Mouse (Mus musculus) lung, postnatal 36 days (tissue): ENCODE results near the gene Riok2.
A peak's percentile ranks its signal among the peaks of the same experiment; 100 is the strongest.
"Not testable (repeated sequence)": the region's sequence is repeated elsewhere in the genome, so short reads cannot be mapped to it uniquely, and the experiment has no call there.

ENCODE experiments used
- DNase-seq: peaks from one replicate; pipeline ENCODE4 v3.0.0; 2022; ENCODE audit warnings: mixed read lengths

Riok2 gene

DNA sequence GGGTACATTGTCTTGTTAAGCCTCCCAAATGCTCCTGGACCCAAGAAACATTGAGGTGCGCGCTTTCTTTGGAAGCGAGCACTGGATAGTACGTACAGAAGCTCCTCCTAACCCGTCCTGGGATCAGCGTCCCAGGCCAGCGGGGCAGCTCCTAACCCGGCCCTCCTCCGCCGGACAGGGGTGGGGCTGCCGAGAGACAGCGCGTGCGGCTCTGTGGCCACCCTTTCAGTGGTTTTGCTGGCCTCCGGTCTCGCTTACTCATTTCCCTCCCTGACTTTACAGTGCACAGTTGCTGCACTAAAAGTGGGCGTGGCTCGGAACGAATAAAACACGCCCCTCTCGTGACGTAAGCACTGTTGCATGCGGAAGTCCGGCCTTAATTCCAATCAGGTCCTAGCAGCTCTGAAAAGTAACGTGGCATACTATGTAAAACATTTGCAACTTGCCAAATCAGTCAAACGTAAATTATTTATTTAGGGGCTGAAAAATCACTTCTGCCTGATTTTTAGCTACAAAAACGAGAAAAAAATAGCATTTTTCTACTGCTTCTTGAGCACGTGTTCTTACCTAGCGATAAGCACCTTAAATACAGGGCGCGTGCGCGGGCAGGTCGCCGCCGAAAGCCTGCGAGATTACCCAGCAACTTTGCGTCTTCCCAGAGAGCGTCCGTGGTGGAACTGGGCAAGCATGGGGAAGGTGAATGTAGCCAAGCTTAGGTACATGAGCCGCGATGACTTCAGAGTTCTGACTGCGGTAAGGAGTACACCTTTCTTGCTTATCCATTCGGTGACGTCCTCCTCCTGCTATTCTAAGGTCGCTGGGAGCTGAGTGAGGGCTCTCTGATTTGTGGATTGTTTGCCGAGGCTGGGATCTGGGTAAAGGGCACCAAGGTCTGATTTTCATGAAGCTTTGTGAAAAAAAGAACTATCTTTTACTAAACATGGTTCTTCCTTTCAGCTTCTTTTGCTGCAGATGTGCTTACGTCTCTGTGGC, at the start of gene Riok2:
Riok2 (plus strand) TSS at position 392 of the 993 bp plus-strand sequence.
- peak; percentile 100 for DNase-seq

DNA sequence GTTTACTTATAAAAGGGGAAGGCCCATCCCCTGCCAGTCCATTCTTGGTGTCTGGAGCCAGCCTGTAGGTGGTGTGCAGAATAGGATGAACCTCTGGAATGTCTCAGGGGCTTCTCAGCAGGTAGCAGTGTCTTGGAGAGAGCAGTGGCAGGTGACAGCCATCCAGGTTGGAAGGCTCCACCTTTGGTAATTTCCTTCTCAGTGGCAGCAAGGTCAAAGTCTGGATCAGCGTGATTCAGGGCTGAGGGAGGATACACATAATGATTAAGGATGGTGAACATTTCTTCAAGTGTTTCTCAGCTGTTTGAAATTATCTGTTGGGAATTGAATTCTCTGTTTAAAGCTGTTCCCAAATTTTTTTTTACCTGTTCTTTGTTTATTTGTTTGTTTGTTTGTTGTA, 48.1 kb upstream of the Riok2 start:
- not testable (repeated sequence) for DNase-seq

DNA sequence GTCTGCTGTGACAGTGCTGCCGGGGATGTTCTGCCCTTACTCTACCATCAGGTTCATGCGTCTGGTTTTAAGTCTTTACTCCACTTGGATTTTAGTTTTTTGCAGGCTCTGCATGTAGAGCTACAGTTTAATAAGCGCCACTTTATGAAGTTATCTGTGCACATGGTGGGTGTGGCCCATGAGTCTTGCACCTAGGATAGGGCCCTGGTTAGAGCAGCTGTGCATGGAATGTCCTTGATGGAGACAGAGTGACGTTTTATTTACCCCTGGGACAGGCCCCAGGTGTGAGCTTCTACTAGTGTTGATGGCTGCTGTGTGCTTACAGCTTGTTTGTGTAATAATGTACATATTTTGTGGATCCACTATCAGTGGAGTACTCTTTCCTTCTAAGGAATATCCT, 47.5 kb upstream of the Riok2 start:
- DNase-seq, result no peak

DNA sequence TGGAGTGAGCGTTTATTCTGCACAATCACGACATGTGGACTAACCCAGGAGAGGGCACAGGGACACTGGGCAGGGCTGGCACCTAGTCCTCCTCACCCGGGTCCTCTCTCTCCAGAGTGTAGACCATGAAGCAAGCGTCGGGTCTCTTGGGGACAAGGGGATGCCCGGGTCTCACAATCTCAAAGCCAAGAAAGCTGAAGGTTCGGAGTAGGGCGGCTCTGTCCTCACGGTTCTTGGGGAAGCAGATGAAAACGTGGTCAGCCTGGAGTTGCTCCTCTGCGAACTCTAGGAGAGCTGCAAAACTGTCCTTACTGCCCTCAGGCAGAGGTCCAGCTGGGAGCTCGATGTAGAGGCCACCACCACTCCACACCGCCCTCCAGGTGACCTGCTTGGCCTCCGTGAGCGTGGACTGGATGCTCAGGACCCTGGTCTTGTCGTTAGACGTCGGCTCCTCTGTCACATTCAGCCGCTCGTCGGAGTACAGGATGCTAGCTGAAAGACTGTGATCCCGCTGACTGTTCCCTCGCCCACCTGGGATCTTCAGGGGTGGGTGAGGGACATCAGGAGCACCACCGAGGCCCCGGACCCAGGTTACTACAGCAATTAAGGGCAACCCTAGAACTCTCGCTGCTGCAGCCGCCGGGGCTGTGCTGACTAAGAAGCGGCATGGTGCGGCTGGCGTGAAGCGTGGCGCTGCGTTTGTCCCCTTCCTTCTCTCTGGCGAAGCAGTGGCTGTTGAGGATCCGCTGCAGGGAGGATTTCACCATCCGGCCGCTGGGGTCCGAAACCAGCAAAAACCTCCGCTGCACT, 28.5 kb upstream of the Riok2 start:
- not testable (repeated sequence) for DNase-seq

DNA sequence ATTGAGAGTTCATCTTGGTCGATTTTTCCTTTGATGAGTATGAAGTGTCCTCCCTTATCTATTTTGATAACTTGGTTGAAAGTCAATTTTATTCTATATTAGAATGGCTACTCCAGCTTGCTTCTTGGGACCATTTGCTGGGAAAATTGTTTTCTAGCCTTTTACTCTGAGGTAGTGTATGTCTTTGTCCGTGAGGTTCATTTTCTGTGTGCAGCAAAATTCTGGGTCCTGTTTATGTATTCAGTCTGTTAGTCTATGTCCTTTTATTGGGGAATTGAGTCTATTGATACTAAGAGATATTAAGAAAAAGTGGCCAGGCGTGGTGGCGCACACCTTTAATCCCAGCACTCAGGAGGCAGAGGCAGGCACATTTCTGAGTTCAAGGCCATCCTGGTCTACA, 27.8 kb upstream of the Riok2 start:
- not testable (repeated sequence) for DNase-seq

DNA sequence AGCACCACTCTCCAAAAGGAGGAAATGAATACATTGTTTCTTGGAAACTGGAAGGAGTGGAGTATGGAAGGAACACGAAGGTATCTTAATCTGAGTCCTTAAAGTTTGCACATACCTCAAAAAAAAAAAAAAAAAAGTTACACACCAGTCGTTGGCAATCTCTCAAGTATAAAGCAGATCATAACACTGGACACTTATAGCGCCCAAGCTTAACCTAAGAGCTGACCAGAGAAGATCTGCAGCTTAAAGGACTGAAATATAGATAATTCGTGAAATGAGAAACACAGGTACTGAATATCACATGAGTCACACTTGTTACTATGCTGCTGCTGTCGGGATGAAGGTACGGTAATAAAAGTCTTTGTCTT, 575 bp upstream of the Riok2 start:
- no peak for DNase-seq

DNA sequence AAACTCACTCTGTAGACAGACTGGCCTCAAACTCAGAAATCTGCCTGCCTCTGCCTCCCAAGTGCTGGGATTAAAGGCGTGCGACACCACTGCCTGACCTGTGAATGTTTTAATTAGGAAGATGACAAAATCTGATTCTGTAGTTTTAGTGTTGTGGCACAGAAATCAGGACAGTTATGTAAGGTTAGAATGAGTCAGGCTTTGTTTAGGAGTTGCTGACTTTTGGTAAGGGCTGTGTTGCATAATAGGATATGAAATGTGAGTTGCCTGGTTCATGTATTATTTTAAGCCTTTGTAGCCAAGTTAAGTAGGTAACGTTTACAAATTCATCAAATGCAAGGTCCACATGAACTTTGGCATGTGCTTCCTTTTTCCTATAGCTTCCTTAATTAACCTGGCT, 1.5 kb downstream of the Riok2 start:
- no peak for DNase-seq

DNA sequence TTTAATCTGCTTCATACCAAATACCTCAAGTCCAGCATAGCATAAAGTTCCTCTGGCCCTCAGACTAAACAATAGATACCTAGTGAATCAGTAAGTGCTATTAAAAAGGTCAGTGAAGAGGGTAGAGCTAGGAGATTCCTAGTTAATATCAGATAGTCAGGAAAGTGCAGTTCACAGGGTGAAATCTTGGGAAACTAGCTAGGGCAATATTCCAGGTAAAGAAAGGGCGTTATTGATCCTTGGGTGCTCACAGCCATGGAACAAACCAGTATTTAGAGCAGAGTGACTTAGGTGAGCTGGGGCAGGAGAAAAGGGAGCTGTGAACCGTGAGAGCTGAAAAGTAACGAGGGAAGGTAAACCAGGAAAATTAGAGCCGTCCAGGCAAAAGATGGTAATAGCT, 9.6 kb downstream of the Riok2 start:
- no peak for DNase-seq

DNA sequence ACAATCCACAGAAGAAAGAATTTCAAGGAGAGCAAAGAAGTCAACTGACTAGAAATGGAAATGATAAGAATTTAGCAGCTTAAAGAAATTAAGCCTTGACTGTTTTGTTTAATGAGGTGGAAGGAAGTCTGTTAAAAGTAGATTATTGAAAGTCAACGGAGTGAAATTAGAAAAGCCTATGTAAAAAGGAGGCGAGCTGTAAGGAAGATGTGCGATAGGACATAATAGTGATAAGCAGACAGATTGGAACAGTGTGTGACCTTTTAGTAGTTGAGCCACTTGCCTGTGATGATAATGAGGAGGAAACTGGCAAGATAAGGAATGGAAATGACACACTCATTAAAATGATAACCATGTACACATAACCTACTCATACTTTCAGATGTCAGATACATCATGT, 10.4 kb downstream of the Riok2 start:
- DNase-seq, result no peak

DNA sequence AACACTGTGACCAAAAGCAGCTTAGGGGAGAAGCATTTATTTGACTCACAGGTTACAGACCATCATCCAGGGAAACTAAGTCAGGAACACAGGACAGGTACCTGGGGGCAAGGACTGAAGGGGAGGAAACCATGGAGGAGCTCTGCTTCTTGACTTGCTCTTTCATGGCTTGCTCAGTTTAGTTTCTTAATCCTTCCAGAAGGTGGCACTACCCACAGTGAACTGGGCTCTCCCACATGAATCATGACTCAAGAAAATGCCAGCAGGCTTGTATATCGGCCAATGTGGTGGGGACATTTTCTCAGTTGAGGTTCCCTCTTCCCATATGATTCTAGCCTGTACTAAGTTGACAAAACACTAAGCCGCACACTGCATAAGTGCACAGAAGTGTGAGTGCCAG, 12.0 kb downstream of the Riok2 start:
- DNase-seq, result no peak

DNA sequence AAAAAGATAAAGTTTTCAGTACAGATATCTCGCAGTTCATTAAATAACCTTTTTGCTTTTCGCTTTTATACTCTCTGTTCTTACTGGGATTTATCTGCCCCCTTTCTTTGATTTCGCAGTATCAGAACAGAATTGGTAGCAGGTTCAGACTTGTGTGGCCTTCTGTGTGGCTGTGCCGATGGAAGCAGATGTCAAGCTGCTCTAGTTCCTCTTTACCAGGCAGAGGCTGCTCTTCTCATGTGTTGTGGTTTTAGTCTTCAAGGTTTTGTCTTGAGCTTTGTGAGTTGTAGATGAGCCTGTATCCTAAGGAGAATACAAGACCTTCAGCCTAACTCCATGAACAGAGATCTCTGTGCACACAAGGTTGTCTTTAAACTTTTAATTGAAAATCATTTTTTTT, 17.7 kb downstream of the Riok2 start:
- no peak for DNase-seq

DNA sequence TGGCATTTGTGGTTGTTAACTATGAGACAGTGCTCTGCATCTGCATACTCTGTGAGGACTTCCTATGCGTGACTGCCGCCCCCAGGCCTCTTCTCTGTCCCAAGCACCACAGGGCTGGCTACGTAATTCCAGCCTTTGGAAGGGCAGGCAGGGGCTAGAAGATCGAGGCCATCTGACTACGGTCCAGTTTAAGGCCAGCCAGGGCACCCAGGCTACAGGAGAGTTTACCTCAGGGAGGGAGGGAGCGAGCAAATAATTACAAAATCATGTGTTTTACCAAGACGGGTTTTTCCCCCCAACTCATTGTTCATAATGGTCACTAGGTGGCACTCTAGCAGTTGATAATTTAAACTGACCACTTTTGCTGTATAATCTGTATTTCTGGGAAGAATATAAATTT, 18.8 kb downstream of the Riok2 start:
- peak; percentile 21 for DNase-seq

DNA sequence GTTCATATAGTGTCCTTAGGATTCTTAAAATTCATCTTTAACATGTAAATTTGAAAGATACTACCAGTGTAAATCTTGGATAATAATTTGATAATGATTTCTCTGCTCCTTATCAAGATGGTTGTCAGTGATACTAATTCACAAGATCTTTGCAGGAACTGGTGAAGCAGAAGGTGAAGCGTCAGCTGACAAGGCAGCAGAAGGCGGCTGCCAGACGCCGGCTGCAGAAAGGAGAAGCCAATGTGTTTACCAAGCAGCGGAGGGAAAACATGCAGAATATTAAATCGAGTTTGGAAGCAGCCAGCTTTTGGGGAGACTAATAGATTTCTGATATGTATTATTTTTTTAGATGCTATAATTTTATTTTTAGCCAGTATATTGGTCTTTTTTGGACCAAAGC, 19.2 kb downstream of the Riok2 start:
- DNase-seq, result no peak

DNA sequence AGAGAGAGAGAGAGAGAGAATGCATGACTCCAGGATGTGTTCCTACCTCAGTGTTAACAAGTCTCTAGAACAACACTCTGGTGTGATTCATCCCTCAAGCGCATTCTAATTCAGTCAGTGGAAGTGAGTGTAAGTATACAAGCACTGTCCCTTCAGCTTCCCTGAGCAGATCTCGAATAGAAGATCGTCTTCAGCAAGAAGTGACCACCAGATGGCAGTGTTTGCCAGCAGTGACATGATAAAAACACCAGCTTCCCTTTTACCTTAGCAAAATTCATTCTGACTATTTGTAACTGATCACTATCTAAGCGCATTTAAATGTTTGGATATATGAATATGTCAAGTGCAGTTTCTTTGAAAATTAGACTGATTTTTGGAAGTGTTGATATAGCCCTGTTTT, 20.2 kb downstream of the Riok2 start:
- peak; percentile 89 for DNase-seq

DNA sequence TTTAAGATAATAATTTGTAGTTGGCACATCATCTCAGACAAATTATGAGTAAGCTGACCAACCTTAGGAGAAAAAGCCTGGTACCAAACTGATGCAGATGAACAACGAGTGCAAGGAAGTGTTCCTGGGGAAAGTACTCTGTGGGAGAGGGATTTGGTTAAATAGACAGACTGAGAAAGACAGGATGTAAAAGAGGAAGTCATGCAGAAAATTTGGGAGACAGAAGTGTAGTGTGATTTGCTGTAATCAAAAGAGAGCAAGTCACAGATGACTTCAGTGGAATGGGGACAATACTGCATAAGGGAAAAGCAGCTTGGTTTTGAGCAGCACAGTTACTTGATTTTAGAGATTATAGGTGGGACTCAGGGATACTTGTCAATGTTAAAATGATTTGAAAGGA, 22.8 kb downstream of the Riok2 start:
- no peak for DNase-seq

DNA sequence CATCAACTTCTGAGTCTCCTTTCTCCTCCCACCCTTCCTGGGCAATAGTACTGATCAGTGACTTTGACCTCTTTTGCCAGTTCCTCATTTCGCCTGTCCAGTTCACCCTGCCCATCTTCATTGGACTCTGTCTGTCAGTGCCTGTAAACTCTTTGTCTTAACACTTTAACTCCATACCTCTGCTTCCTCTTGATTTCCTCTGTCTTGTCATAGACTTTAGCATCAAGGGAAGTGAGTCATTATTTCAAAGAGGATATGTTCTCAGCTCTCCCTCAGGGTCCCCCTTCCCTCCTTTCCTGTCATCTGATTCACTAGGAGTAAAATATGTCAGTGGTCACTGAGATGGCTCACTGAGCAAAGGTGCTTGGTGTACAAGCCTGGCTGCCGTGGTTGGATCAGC, 24.6 kb downstream of the Riok2 start:
- DNase-seq, result no peak

DNA sequence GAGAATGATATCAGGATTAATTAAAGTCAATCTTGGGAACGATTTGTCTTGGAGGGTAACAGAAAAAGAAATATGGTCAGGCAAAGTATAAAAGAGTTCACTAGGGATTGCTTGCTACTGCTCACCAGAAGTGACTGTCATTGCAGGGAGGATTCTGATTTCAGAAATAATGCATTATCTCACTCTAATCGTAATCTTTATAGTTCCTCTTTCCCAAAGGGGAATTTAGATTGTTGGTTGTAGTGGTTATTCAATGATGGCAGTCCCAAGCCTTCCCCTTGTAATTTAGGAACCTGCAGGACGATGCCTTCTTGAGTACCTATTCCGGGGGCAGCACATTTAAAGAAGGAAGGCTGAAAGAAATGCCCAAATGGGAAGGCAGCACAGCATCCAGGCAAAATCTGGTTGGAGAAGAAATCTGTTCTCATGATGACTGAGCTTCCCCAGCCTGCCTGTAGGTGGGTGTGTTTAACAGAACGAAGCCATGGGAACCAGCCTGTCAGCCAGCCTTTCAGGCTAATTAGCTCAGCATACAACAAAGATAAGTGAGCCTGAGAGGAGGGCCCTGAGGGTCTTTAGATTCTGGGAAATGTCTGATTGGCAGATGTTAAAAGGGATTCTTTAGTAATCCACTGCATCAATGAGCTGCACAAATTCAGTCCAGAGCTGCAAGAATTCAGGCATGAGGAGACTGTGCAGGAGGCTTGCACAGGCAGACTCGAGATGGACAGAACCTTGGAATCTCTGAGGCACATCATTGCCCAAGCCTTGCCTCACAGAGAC, 28.3 kb downstream of the Riok2 start, which contains the start of gene Lix1:
Lix1 (plus strand) TSS at position 451 of the 783 bp plus-strand sequence.
- DNase-seq, result peak; percentile 44

DNA sequence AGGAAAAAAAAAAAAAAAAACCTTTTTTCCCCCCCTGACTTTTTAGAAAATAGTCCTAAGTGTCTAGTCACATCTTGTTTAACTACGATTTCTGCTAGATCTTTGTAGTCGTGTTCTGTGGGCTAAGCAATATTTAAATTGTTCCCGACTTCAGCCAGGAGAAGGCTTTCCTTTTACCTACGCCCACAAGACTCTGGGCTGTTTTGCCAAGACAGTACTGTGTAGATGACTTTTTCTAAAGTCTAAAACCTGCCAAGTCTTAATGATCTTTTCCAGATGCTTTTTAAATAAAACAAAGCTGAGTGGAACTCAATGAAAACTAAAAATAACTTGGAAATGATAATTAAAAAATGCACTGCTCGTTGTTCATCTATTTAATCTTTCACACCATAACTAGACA, 28.9 kb downstream of the Riok2 start:
- DNase-seq, result no peak

DNA sequence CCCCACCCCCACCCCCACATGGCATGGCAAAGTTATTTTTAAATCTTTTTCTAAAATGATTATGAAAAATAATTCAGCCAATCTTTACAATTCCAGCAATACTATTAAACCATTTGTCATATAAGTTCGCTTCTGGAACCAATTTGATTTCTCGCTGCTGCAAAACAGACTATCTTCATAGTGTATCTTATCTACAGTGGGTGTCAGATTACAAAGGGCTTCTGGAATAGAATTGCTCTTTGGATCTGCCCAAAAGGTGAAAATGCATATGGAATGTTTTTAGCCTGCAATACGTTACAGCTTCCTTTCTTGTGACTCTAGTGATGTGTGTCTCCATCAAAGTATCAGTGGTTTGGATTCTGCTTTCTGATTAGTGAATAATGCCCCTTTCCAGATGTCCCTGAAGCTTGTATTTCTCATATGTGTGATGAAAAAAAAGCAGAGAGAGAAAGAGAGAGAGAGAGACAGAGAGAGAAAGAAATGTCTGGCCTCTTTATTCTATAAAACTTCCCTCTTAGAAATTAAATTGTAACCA, 29.5 kb downstream of the Riok2 start:
- no peak for DNase-seq

DNA sequence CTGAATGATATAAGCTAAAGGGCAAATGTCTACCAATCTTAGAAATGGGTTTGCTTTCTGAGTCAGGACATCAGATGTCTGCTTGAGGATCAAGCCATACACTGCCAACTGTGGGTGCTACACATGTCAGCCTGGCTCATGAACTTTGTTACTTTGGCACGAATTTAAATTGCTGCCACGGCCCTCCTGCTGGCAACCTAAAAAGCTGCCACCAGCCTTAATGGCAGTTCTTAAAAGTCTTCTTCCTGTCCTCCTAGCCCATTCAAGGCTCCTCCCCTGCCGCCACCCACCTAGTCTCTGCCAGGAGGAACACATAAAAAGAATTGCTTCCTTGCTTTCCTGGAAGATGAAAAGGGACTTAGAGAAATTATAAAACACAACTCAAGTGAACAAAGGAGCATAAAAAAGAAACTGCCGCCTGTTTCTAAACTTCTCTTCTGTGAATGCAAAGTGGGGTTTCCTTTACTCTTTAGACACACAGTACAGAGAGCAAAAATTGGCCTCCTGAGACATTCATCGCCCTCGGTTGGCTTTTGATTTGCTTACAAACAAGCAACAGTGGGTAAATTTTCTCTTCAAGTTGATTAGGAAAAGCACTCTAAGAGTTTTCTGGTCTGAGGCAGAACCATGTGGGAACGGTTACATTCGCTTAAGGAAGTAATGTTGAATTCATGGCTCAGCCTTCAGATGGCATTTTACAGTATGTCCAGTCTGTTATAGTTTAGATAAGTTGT, 30.9 kb downstream of the Riok2 start:
- peak; percentile 33 for DNase-seq

DNA sequence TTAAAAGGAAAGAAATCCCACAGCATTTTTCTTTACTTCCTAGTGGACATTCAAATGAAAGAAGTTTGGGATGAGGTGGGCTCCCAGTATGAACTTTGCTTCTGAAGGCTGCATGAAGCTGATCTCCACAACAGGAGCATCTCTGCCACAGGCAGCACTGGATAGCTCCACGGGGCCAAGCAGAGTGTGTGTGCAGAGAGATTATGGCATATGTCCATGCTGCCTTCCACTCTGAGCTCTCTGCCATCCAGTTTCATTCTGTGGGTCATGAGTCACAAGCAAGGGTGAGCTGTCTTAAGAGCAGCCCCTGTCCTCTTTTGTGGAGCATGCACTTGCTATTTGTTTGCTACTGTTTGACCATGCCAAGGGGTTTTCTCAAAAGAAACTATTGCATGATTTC, 31.5 kb downstream of the Riok2 start:
- DNase-seq, result no peak

DNA sequence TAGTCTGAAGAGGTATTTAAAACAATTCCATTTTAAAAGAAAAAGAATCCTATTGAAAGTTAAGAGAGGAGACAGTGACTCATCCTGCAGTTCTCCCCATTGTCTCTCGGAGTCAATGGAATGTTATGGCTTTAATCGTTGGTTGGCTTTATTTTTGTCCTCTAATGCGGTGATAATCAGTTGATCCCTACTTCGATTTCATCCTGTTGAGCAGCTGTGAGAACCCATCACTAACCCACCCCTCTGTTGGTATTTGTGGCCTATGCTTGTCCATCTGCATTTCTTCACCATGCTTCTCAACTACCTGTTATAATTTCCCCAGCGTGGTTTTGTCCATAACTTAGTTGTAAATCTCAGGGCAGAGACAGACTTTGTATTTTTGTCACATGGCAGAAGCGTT, 34.0 kb downstream of the Riok2 start:
- DNase-seq, result no peak
